Mouse (Mus musculus): ENCODE results near the gene Pdap1. TPM values are rescaled to one million over a fixed set of nuclear protein-coding genes. Genes with fewer than 3 reads are reported as not detected.

Pdap1 gene
- total and polyA plus RNA-seq, 3 experiments: 104 to 301 TPM; not detected in 1

GRCm38 (mm10) chr5:145161361-145161760, 21.3 kb upstream of the Pdap1 start:
- Histone ChIP-seq H3K9me3 (replicated peaks; ENCODE audit: insufficient read depth, low read length) (no peaks in the 10 kb centered on the region), H3K27me3 (ENCODE audit: control insufficient read depth in 1 of 2, insufficient read depth in 2 of 2, low read length in 2 of 2) (no peaks in the 10 kb centered on the region), H3K4me3 (ENCODE audit: control insufficient read depth in 1 of 2, insufficient read depth in 1 of 2, low read depth in 2 of 2, low read length in 2 of 2) (no peak overlapping the region), H3K36me3 (ENCODE audit: control insufficient read depth in 1 of 2, insufficient read depth in 2 of 2, low read length in 2 of 2) (peaks cover 4% of the 10 kb centered on the region in 2 experiments; a peak in 3 of 4 replicates), H3K9ac (ENCODE audit: control insufficient read depth, low read depth, low read length, poor library complexity, severe bottlenecking) (no peak overlapping the region), H3K27ac (ENCODE audit: control insufficient read depth, low read depth, low read length) (no peak overlapping the region), H3K79me2 (ENCODE audit: control insufficient read depth, insufficient read depth, low read length, poor library complexity) (peaks cover 5% of the 10 kb centered on the region), H3K4me1 (ENCODE audit: control insufficient read depth in 1 of 2, insufficient read depth in 2 of 2, low read length in 2 of 2) (peaks cover 0 to 4% of the 10 kb centered on the region in 2 experiments; a peak in 3 of 4 replicates)
- DNase-seq (ENCODE audit: low read depth, low spot score): no peak
- TF ChIP-seq MYC (IDR thresholded peaks at IDR 0.05; ENCODE audit: low read depth, low read length) (no peak), POLR2AphosphoS5 (IDR thresholded peaks at IDR 0.05; ENCODE audit: borderline replicate concordance, low read depth, low read length) (no peak), NELFE (IDR thresholded peaks at IDR 0.05; ENCODE audit: low read depth, low read length) (no peak), TCF12 (IDR thresholded peaks at IDR 0.05; ENCODE audit: low read depth, low read length) (no peak), BHLHE40 (IDR thresholded peaks at IDR 0.05; ENCODE audit: borderline replicate concordance, low read depth, low read length) (no peak), JUND (IDR thresholded peaks at IDR 0.05; ENCODE audit: low read depth, low read length) (no peak), RAD21 (IDR thresholded peaks at IDR 0.05; ENCODE audit: low read depth, low read length) (no peak), USF2 (IDR thresholded peaks at IDR 0.05; ENCODE audit: borderline replicate concordance in 1 of 2, insufficient read depth in 1 of 2, low read depth in 1 of 2, low read length in 2 of 2) (no peak), TAL1 (IDR thresholded peaks at IDR 0.05; ENCODE audit: low read length) (no peak), ELF1 (IDR thresholded peaks at IDR 0.05; ENCODE audit: low read depth, low read length) (no peak), CHD2 (IDR thresholded peaks at IDR 0.05; ENCODE audit: low read length) (no peak), EP300 (IDR thresholded peaks at IDR 0.05; ENCODE audit: low read depth in 1 of 2, low read length in 2 of 2) (no peak)

- peak overlapping the region; percentile 27; the same call in 1 of the 2 replicates for H3K27ac ChIP-seq (ENCODE audit: control insufficient read depth, low read depth, low read length)
- no peak for TF ChIP-seq NRF1 (IDR thresholded peaks at IDR 0.05; ENCODE audit: insufficient read depth, low read depth, low read length, poor library complexity, severe bottlenecking)
- TF ChIP-seq RCOR1 (IDR thresholded peaks at IDR 0.05; ENCODE audit: low read depth, low read length): no peak
- no peak for TF ChIP-seq KAT2A (conservative IDR thresholded peaks at IDR 0.05; ENCODE audit: low read depth, low read length)
- peak; percentile 86 for TF ChIP-seq TCF12 (IDR thresholded peaks at IDR 0.05; ENCODE audit: low read depth, low read length)
- no peak for TF ChIP-seq POLR2A (IDR thresholded peaks at IDR 0.05; ENCODE audit: control insufficient read depth in 1 of 2, insufficient read depth in 1 of 2, low read depth in 1 of 2, low read length in 2 of 2, poor library complexity in 1 of 2)
- peak; percentile 52 for TF ChIP-seq GATA1 (IDR thresholded peaks at IDR 0.05; ENCODE audit: low read depth, low read length)
- TF ChIP-seq TAL1 (IDR thresholded peaks at IDR 0.05; ENCODE audit: low read length): peak; percentile 82
- TF ChIP-seq MEF2A (IDR thresholded peaks at IDR 0.05; ENCODE audit: extremely low read depth, insufficient replicate concordance, low read depth, low read length, poor library complexity, severe bottlenecking): no peak
- no peak for TF ChIP-seq JUND (IDR thresholded peaks at IDR 0.05; ENCODE audit: low read depth, low read length)
- TF ChIP-seq ZNF384 (IDR thresholded peaks at IDR 0.05; ENCODE audit: low read depth, low read length): peak; percentile 90
- peak; percentile 53; the same call in 1 of the 2 replicates for TF ChIP-seq ETS1 (IDR thresholded peaks at IDR 0.05; ENCODE audit: low read depth, low read length)
- TF ChIP-seq SIN3A (IDR thresholded peaks at IDR 0.05; ENCODE audit: low read length): 0 out of 2 replicates have a peak, but pooled peaks have one; percentile 38
- peak; percentile 51 to 74 for TF ChIP-seq EP300 (IDR thresholded peaks at IDR 0.05; ENCODE audit: low read depth in 1 of 2, low read length in 2 of 2)
- H3K36me3 ChIP-seq (ENCODE audit: control insufficient read depth in 1 of 2, insufficient read depth in 2 of 2, low read length in 2 of 2): peaks cover 8 to 10% of the 10 kb centered on the region in 2 experiments
Observed at GRCm38 (mm10) chr5:145152690-145153089, 12.7 kb upstream of the Pdap1 start.

More at GRCm38 (mm10) chr5:145152690-145153089, 12.7 kb upstream of the Pdap1 start:
- Histone ChIP-seq H3K4me3 (ENCODE audit: control insufficient read depth in 1 of 2, insufficient read depth in 1 of 2, low read depth in 2 of 2, low read length in 2 of 2) (no peak overlapping the region), H3K27me3 (ENCODE audit: control insufficient read depth in 1 of 2, insufficient read depth in 2 of 2, low read length in 2 of 2) (no peaks in the 10 kb centered on the region), H3K9me3 (replicated peaks; ENCODE audit: insufficient read depth, low read length) (no peaks in the 10 kb centered on the region), H3K4me1 (ENCODE audit: control insufficient read depth in 1 of 2, insufficient read depth in 2 of 2, low read length in 2 of 2) (peaks cover 4% of the 10 kb centered on the region in 2 experiments), H3K79me2 (ENCODE audit: control insufficient read depth, insufficient read depth, low read length, poor library complexity) (no peaks in the 10 kb centered on the region), H3K9ac (ENCODE audit: control insufficient read depth, low read depth, low read length, poor library complexity, severe bottlenecking) (no peak overlapping the region)
- peak; percentile 48 for DNase-seq (ENCODE audit: low read depth, low spot score)

Measured in MEL (cell line).